Mouse (Mus musculus): ENCODE measurements at regions not wholly inside any gene's neighbourhood (a gene's known extent, or its start where the extent isn't known, plus 50 kb on each side); places are given as distances from the start of the nearest gene placed in this dataset.

- TF ChIP-seq CTCF (IDR thresholded peaks at IDR 0.05 in 2 of 3, conservative IDR thresholded peaks at IDR 0.05 in 1 of 3; ENCODE audit: control insufficient read depth in 1 of 3, insufficient read depth in 1 of 3, low read depth in 2 of 3, low read length in 3 of 3, poor library complexity in 1 of 3, severe bottlenecking in 1 of 3) (no peak), TAL1 (IDR thresholded peaks at IDR 0.05; ENCODE audit: low read length) (no peak), CHD1 (IDR thresholded peaks at IDR 0.05; ENCODE audit: low read depth, low read length) (no peak), USF2 (IDR thresholded peaks at IDR 0.05; ENCODE audit: borderline replicate concordance in 1 of 2, insufficient read depth in 1 of 2, low read depth in 1 of 2, low read length in 2 of 2) (no peak), ZC3H11A (IDR thresholded peaks at IDR 0.05; ENCODE audit: low read depth, low read length) (no peak), JUND (IDR thresholded peaks at IDR 0.05; ENCODE audit: low read depth, low read length) (no peak), TCF12 (IDR thresholded peaks at IDR 0.05; ENCODE audit: low read depth, low read length) (no peak)
Observed at GRCm38 (mm10) chr4:8454346-8454745, 215.5 kb upstream of the Car8 start.

Measured in MEL (cell line).